Mouse (Mus musculus) CH12.LX (cell line): ENCODE data around the gene Nsd1.

Experiments
- CHD1 ChIP-seq: IDR thresholded peaks from 2 replicates; pipeline ENCODE4 v1.6.1; 2012; ENCODE audit warnings: low read depth, low read length, improper control_type of control experiment, inconsistent platforms
- CHD2 ChIP-seq: IDR thresholded peaks from 2 replicates; pipeline ENCODE4 v1.6.1; 2011; ENCODE audit warnings: low read length, improper control_type of control experiment
- CTCF ChIP-seq, 2 experiments: IDR thresholded peaks in 1 of 2; conservative IDR thresholded peaks in 1 of 2; 2 replicates each; pipeline ENCODE4 v1.5.1; 2011 to 2012; ENCODE audit warnings: low read depth in 2 of 2, low read length in 2 of 2, improper control_type of control experiment in 1 of 2, inconsistent platforms in 1 of 2, mild to moderate bottlenecking in 1 of 2, moderate library complexity in 1 of 2
- E2F4 ChIP-seq: IDR thresholded peaks from 2 replicates; pipeline ENCODE4 v1.6.1; 2011; ENCODE audit warnings: low read depth, low read length, improper control_type of control experiment; ENCODE audit not compliant: insufficient replicate concordance
- EP300 ChIP-seq: IDR thresholded peaks from 2 replicates; pipeline ENCODE4 v1.6.1; 2011; ENCODE audit warnings: low read length, improper control_type of control experiment
- MAX ChIP-seq: IDR thresholded peaks from 2 replicates; pipeline ENCODE4 v1.6.1; 2011; ENCODE audit warnings: low read length, improper control_type of control experiment
- POLR2A ChIP-seq: IDR thresholded peaks from 2 replicates; pipeline ENCODE4 v1.6.1; 2011; ENCODE audit warnings: low read depth, mild to moderate bottlenecking, improper control_type of control experiment, low read length
- POLR2AphosphoS2 ChIP-seq: IDR thresholded peaks from 2 replicates; pipeline ENCODE4 v1.6.1; 2011; ENCODE audit warnings: low read depth, low read length, improper control_type of control experiment
- RCOR1 ChIP-seq: conservative IDR thresholded peaks from 2 replicates; pipeline ENCODE4 v1.6.1; 2012; ENCODE audit warnings: low read depth, mild to moderate bottlenecking, inconsistent platforms, low read length, improper control_type of control experiment
- TBP ChIP-seq: conservative IDR thresholded peaks from 2 replicates; pipeline ENCODE4 v1.6.1; 2011; ENCODE audit warnings: low read depth, low read length, improper control_type of control experiment
- UBTF ChIP-seq: IDR thresholded peaks from 2 replicates; pipeline ENCODE4 v1.6.1; 2012; ENCODE audit warnings: low read depth, mild to moderate bottlenecking, inconsistent platforms, low read length, improper control_type of control experiment, moderate library complexity
- ZC3H11A ChIP-seq: IDR thresholded peaks from 2 replicates; pipeline ENCODE4 v1.6.1; 2012; ENCODE audit warnings: low read depth, mild to moderate bottlenecking, inconsistent platforms, low read length, improper control_type of control experiment
- ZNF384 ChIP-seq: IDR thresholded peaks from 2 replicates; pipeline ENCODE4 v1.6.1; 2012; ENCODE audit warnings: low read depth, low read length, improper control_type of control experiment, inconsistent platforms

DNA sequence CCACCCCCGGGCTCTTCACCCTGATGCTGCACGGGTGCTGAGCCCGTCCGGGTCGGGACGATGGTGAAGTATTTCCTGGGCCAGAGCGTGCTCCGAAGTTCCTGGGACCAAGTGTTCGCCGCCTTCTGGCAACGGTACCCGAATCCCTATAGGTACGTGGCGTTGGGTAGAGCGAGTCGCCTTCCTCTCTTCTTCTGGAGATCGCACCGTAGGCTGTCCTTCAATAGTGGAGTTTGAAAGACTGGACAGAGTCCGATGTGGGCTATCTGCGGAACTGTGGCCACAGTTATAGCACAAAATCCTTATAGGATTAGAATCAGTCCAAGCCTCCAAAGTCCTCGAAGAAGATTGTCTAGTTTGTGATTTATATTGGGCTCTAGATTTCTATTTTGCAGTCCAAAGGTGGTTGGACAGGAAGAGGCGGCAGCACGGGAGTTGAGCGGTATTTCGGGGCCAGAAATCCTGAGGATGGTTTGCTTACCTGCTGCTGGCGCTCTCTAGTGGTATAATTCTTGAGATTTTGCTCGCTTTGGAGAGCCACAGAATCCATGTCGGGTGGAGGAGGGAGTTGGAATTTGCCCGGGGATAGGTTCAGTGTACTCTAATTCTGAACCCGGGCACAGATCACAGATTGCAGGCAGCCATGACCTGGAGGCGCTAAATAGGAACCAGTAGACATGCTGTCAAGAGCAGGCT, 112.7 kb downstream of the Nsd1 start:
- no peak for TF ChIP-seq POLR2A
- peak in 1 of 2 experiments; percentile 57; a peak in 2 of 4 replicates for TF ChIP-seq CTCF (conservative IDR thresholded peaks at IDR 0.05 in 1 of 2, IDR thresholded peaks at IDR 0.05 in 1 of 2; ENCODE audit: low read depth in 2 of 2, low read length in 2 of 2)
- TF ChIP-seq ZNF384 = no peak
- TF ChIP-seq ZC3H11A = no peak
- no peak for TF ChIP-seq MAX
- TF ChIP-seq EP300 = no peak
- no peak for TF ChIP-seq POLR2AphosphoS2
- no peak for TF ChIP-seq RCOR1
- no peak for TF ChIP-seq CHD1
- no peak for TF ChIP-seq TBP
- no peak for TF ChIP-seq UBTF
- no peak for TF ChIP-seq CHD2
- no peak for TF ChIP-seq E2F4
